ENCODE assay signal across 25 mouse cellular contexts in genomic region chr2:151715526-151715925, GRCm38 (mm10). TPM values are rescaled to one million over a fixed set of nuclear protein-coding genes. Genes with fewer than 3 reads are reported as not detected.
"Had no signal": no experiment of that assay in that cellular context is flagged by ENCODE, and none has a peak within 500 bp of the region (broad histone marks: within the 10 kb centered on the region; RNA-seq: fewer than 3 reads in every experiment).

No protein-coding gene starts in this region.

- H3K27ac ChIP-seq: kidney, postnatal 0 days; layer of hippocampus, adult 2 months; liver, embryonic 14.5 days; macrophage; midbrain, embryonic 12.5 days; midbrain, embryonic 15.5 days; neural tube, embryonic 12.5 days; neural tube, embryonic 15.5 days; stomach, postnatal 0 days had no signal

- H3K4me3 ChIP-seq: layer of hippocampus, adult 2 months; midbrain, embryonic 12.5 days; midbrain, embryonic 15.5 days; neural tube, embryonic 12.5 days; neural tube, embryonic 15.5 days had no signal

- H3K4me1 ChIP-seq: midbrain, embryonic 12.5 days; midbrain, embryonic 15.5 days; neural tube, embryonic 12.5 days; neural tube, embryonic 15.5 days had no signal

- DNase-seq: kidney, adult 2 months; kidney, postnatal 25 days; liver, postnatal 0 days; lung, embryonic 14.5 days; thymus, postnatal 25 days had no signal

RNA-seq across cellular contexts. Expression of gene Tmem74b, which starts 13.7 kb away (rescaled TPM):
- total RNA-seq: megakaryocyte, adult 5-6 weeks had no signal
- polyA plus RNA-seq: inflammation-experienced regulatory T-cells, adult 6 months; macrophage had no signal

RNA-seq across cellular contexts. Expression of gene Rad21l, which starts 47.2 kb away (rescaled TPM):
- total RNA-seq: megakaryocyte, adult 5-6 weeks had no signal
- polyA plus RNA-seq: inflammation-experienced regulatory T-cells, adult 6 months; intestine, embryonic 16.5 days; kidney, adult 2 months; kidney, embryonic 14.5 days; kidney, postnatal 0 days; large intestine, adult 2 months; limb, embryonic 11.5 days; limb, embryonic 14.5 days; liver, embryonic 11.5 days; liver, embryonic 14.5 days; liver, postnatal 0 days; lung, embryonic 14.5 days; lung, postnatal 0 days; macrophage; midbrain, embryonic 12.5 days; stomach, embryonic 14.5 days; stomach, postnatal 0 days; thymus, postnatal 0 days had no signal
